Mouse (Mus musculus) liver, adult 2 months (tissue): Measurements from ENCODE around the gene Spns2. TPM values are rescaled to one million over a fixed set of nuclear protein-coding genes. Genes with fewer than 3 reads are reported as not detected.
A peak's percentile ranks its signal among the peaks of the same experiment; 100 is the strongest.

Experiments
- DNase-seq: peaks from one replicate; pipeline ENCODE4 v3.0.0-alpha.2; 2011; ENCODE audit warnings: low read depth, low spot score; ENCODE audit errors: extremely low read depth
- H3K27ac ChIP-seq: fragments of 200-500 bp; replicated peaks from 2 replicates; pipeline ENCODE4 v1.5.1; 2012; ENCODE audit warnings: low read depth, mild to moderate bottlenecking, control low read depth, inconsistent platforms, low read length; ENCODE audit not compliant: insufficient read depth
- H3K27me3 ChIP-seq: fragments of 200-500 bp; 2 replicates; pipeline ENCODE4 v1.6.1; 2012; ENCODE audit warnings: mild to moderate bottlenecking, moderate library complexity, low read length, inconsistent platforms; ENCODE audit not compliant: control insufficient read depth, insufficient read depth
- H3K36me3 ChIP-seq: fragments of 200-500 bp; 2 replicates; pipeline ENCODE4 v1.6.1; 2012; ENCODE audit warnings: low read length, inconsistent platforms; ENCODE audit not compliant: control insufficient read depth, insufficient read depth
- H3K4me1 ChIP-seq: fragments of 200-500 bp; 2 replicates; pipeline ENCODE4 v1.6.1; 2011; ENCODE audit warnings: low read length; ENCODE audit not compliant: control insufficient read depth, insufficient read depth
- H3K4me3 ChIP-seq: fragments of 200-500 bp; 2 replicates; pipeline ENCODE4 v1.5.1; 2011; ENCODE audit warnings: low read depth, mild to moderate bottlenecking, control low read depth, low read length, moderate library complexity; ENCODE audit not compliant: insufficient read depth
- H3K79me2 ChIP-seq: fragments of 200-500 bp; 2 replicates; pipeline ENCODE4 v1.6.1; 2012; ENCODE audit warnings: inconsistent platforms, mild to moderate bottlenecking, low read length, moderate library complexity; ENCODE audit not compliant: control insufficient read depth, insufficient read depth
- H3K9ac ChIP-seq: fragments of 200-500 bp; 2 replicates; pipeline ENCODE4 v1.6.1; 2012; ENCODE audit warnings: low read depth, mild to moderate bottlenecking, control low read depth, inconsistent platforms, low read length
- CTCF ChIP-seq: fragments of 200-500 bp; IDR thresholded peaks from 2 replicates; pipeline ENCODE4 v1.5.1; 2011; ENCODE audit warnings: low read depth, low read length, control low read depth
- POLR2A ChIP-seq: fragments of 200-500 bp; IDR thresholded peaks from 2 replicates; pipeline ENCODE4 v1.6.1; 2011; ENCODE audit warnings: low read length, control low read depth; ENCODE audit not compliant: insufficient read depth; ENCODE audit errors: extremely low read depth
- WGBS: fragments of 180-500 bp; shearing (Covaris S2); methylation state at CpG from one replicate; pipeline ENCODE4 v1.1.7; 2018; 5-methylcytosine and 5-hydroxymethylcytosine counted together
- polyA plus RNA-seq: library from polyadenylated mRNA; depleted of rRNA; stranded (reverse); fragments of >200 nt; gene quantifications from 2 replicates; pipeline ENCODE4 v1.2.3, GENCODE M21; 2012
- total RNA-seq: library from RNA; depleted of rRNA; stranded (reverse); fragments of >200 nt; gene quantifications from 2 replicates; pipeline ENCODE4 v1.2.3, GENCODE M21; 2014

Gene Spns2
- total and polyA plus RNA-seq, 2 experiments: 41.1 to 47.3 TPM

DNA sequence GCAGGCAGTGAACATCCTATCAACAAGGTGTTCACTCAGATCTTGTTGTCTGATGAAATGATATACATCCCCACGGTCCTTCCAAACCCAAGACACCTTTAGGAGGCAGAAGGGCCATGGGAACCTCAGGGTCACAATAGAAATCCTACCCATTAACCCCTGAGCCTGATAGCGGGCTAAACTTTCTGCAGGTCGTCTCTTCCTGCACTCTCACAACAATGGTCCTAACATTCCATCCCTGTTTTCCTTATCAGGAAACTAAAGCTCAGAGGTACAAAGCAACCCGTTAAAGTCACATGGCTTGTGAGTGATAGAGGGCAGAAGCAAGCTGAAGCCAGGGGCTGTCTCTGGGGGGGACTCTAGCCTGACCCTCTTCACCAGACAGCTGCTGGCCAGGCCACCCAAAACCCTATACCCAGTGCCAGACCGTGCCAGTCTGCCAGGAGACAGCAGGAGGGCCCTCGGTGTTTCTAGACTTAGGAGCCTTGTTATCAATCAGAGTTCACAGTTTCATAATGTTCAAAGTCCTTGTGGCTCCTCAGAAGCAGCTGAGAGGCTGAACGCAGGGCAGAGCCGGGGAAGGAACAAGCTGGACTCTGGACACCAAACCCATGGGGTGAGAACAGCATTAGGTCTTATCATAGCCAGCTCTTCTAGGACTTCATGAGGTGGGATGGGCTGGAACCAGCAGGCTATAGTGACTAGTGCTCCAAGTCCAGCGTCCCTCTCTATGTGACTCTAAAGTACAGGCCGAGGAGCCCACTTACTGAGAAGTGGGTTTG, 14.5 kb upstream of the Spns2 start:
- peak; percentile 85 for DNase-seq
- Histone ChIP-seq H3K36me3 (no peaks in the 10 kb centered on the region), H3K27me3 (no peaks in the 10 kb centered on the region), H3K4me3 (no peak overlapping the region), H3K27ac (no peak overlapping the region; the same call in 1 of the 2 replicates), H3K79me2 (no peaks in the 10 kb centered on the region), H3K9ac (no peak overlapping the region), H3K4me1 (peaks cover 4% of the 10 kb centered on the region; the same call in 1 of the 2 replicates)
- no peak for TF ChIP-seq POLR2A
- no peak for TF ChIP-seq CTCF
- WGBS: 42% methylated on average over 10 of the region's 10 CpGs

- H3K9ac ChIP-seq: no peak overlapping the region
- no peaks in the 10 kb centered on the region for H3K79me2 ChIP-seq
- no peaks in the 10 kb centered on the region for H3K27me3 ChIP-seq
- no peak for TF ChIP-seq CTCF
- TF ChIP-seq POLR2A: no peak
- H3K36me3 ChIP-seq: no peaks in the 10 kb centered on the region
- DNase-seq: no peak
- peaks cover 4% of the 10 kb centered on the region; the same call in 1 of the 2 replicates for H3K4me1 ChIP-seq
- no peak overlapping the region for H3K27ac ChIP-seq
- H3K4me3 ChIP-seq: no peak overlapping the region
- 73% methylated on average over 5 of the region's 5 CpGs for WGBS
These were observed 13.8 kb upstream of the Spns2 start for GRCm38 (mm10) chr11:72503501-72503921.

DNA sequence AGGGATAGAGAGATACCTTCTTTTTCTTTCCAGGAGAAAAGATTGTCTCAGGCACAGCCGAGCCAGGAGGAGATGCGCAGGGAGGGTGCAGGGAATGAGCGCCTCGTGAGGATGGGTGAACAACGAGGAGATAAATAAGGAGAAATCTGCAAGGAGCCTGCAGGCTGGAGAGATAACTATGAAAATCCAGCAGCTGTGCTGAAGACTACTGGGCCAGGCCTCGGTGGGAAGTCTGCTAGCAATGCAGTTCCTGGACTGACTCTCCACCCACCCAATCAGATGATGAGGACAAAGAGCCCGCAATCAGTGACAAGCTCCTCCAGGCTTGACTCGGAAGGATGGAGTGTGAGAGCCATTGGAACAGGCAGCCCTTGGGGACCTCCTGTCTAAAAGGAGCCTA, 12.5 kb upstream of the Spns2 start:
- Histone ChIP-seq H3K36me3 (no peaks in the 10 kb centered on the region), H3K9ac (no peak overlapping the region), H3K79me2 (no peaks in the 10 kb centered on the region), H3K27ac (no peak overlapping the region), H3K4me3 (no peak overlapping the region), H3K4me1 (peaks cover 4% of the 10 kb centered on the region; the same call in 1 of the 2 replicates), H3K27me3 (no peaks in the 10 kb centered on the region)
- 68% methylated on average over 8 of the region's 8 CpGs for WGBS
- TF ChIP-seq CTCF (no peak), POLR2A (no peak)
- DNase-seq: no peak

DNA sequence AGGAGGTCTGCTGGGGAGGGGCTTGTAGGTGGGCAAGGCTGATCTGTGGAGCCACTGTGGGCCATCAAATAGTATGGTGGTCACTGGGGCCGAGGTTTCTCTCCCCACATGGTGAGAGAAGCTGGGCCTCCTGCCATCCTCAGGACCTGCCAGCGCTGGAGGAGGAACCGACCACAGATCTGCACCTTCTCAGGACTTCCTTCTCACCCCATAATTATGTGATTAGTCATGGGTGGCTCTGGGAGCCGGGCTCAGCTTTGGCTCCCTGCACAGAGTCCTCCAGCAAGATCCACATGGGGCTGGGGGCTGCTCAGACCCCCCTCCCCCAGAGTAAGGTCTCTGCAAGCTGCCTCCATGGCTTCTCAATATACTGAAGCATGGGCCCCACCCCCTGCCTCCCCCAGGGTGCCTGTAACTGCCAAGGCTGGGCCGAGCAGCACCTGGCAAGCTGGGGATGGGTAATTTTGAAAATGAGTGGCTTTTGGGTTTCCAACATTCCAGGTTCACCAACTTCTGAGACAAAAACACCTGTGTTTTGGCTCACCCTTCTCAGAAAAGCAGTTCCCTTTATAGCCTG, 11.8 kb upstream of the Spns2 start:
- Histone ChIP-seq H3K4me1 (peaks cover 4% of the 10 kb centered on the region; the same call in 1 of the 2 replicates), H3K27me3 (no peaks in the 10 kb centered on the region), H3K79me2 (no peaks in the 10 kb centered on the region), H3K4me3 (no peak overlapping the region), H3K36me3 (no peaks in the 10 kb centered on the region), H3K27ac (no peak overlapping the region), H3K9ac (no peak overlapping the region)
- TF ChIP-seq POLR2A (no peak), CTCF (no peak)
- WGBS: 81% methylated on average over 5 of the region's 5 CpGs
- DNase-seq: no peak

DNA sequence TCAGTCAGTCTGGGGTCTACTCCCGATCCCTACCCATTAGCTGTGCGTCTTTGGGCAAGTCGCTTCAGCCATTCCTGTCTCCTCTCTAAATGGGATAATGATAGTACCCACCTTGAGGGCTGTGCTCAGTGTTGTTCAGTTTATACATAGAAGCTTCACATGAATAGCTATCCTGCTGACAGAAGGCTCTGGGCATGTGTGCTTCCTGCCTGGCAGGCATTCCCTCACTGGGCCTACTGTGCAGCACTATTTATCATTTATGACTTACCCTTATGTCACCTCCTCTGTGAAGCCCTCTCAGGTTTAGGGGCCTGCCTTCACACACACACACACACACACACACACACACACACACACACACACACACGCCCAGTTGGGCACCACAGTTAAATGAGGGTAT, 10.4 kb upstream of the Spns2 start:
- no peaks in the 10 kb centered on the region for H3K27me3 ChIP-seq
- no peak overlapping the region for H3K4me3 ChIP-seq
- peaks cover 8% of the 10 kb centered on the region; the same call in 1 of the 2 replicates for H3K4me1 ChIP-seq
- no peak overlapping the region for H3K9ac ChIP-seq
- TF ChIP-seq POLR2A: no peak
- no peak for TF ChIP-seq CTCF
- no peaks in the 10 kb centered on the region for H3K79me2 ChIP-seq
- H3K27ac ChIP-seq: no peak overlapping the region
- no peak for DNase-seq
- 96% methylated on average over 4 of the region's 4 CpGs for WGBS
- no peaks in the 10 kb centered on the region for H3K36me3 ChIP-seq

- WGBS: 71% methylated on average over 4 of the region's 4 CpGs
- H3K36me3 ChIP-seq: no peaks in the 10 kb centered on the region
These were observed 7.7 kb upstream of the Spns2 start for GRCm38 (mm10) chr11:72497367-72497766.

More at GRCm38 (mm10) chr11:72497367-72497766, 7.7 kb upstream of the Spns2 start:
- H3K9ac ChIP-seq: no peak overlapping the region
- no peak overlapping the region for H3K4me3 ChIP-seq
- H3K27ac ChIP-seq: no peak overlapping the region
- H3K79me2 ChIP-seq: no peaks in the 10 kb centered on the region
- no peak for TF ChIP-seq CTCF
- TF ChIP-seq POLR2A: no peak
- no peak for DNase-seq
- H3K4me1 ChIP-seq: peaks cover 4% of the 10 kb centered on the region; the same call in 1 of the 2 replicates
- no peaks in the 10 kb centered on the region for H3K27me3 ChIP-seq
